Mouse (Mus musculus): ENCODE results near the gene Ggn. TPM values are rescaled to one million over a fixed set of nuclear protein-coding genes. Genes with fewer than 3 reads are reported as not detected.

The Ggn gene
- total and polyA plus RNA-seq, 3 experiments = 0.13 to 1.0 (median 0.30) TPM

GRCm38 (mm10) chr7:29154018-29154720 lies 15.8 kb upstream of the Ggn start:
- Histone ChIP-seq H3K4me3 (replicated peaks in 1 of 3; ENCODE audit: low read depth in 2 of 3, low read length in 2 of 3, poor library complexity in 1 of 3) (no peak overlapping the region), H3K4me2 (ENCODE audit: insufficient read depth, low read depth, poor library complexity, severe bottlenecking) (no peak overlapping the region), H3K36me3 (replicated peaks in 1 of 2; ENCODE audit: control insufficient read depth in 1 of 2, insufficient read depth in 1 of 2, low read length in 1 of 2) (peaks cover 4 to 27% of the 10 kb centered on the region in 2 experiments), H3K27me3 (replicated peaks) (no peaks in the 10 kb centered on the region), H3K4me1 (ENCODE audit: control insufficient read depth in 1 of 2, insufficient read depth in 2 of 2) (peaks cover 5 to 18% of the 10 kb centered on the region in 2 experiments; a peak in 2 of 4 replicates), H3K9me3 (replicated peaks; ENCODE audit: low read length) (peaks cover 6% of the 10 kb centered on the region), H3K79me2 (replicated peaks; ENCODE audit: control insufficient read depth, extremely low read depth, insufficient read depth, poor library complexity, severe bottlenecking) (no peaks in the 10 kb centered on the region), H3K9ac (ENCODE audit: insufficient read depth, low read depth) (no peak overlapping the region), H3K27ac (ENCODE audit: insufficient read depth, low read depth) (no peak overlapping the region)
- DNase-seq (ENCODE audit: extremely low read depth) = no peak
- in situ Hi-C loops (cut with MboI; ENCODE audit: low pct_ligation_motif_present, low pct_unique_long_range_greater_than_20kb, low sequenced_read_pairs) = no loop called here
- TF ChIP-seq EP300 (IDR thresholded peaks at IDR 0.05; ENCODE audit: low read length) (no peak), BHLHE40 (IDR thresholded peaks at IDR 0.05; ENCODE audit: low read depth, low read length) (no peak), IRF4 (IDR thresholded peaks at IDR 0.05; ENCODE audit: low read depth, low read length) (no peak), RAD21 (IDR thresholded peaks at IDR 0.05; ENCODE audit: low read depth, low read length) (peak; percentile 11), RCOR1 (conservative IDR thresholded peaks at IDR 0.05; ENCODE audit: low read depth, low read length) (no peak), SIN3A (IDR thresholded peaks at IDR 0.05; ENCODE audit: low read length) (no peak), CTCF (conservative IDR thresholded peaks at IDR 0.05 in 1 of 2, IDR thresholded peaks at IDR 0.05 in 1 of 2; ENCODE audit: low read depth in 2 of 2, low read length in 2 of 2) (peak; percentile 9 to 27; a peak in 2 of 4 replicates), NRF1 (IDR thresholded peaks at IDR 0.05; ENCODE audit: low read depth, low read length) (no peak), ZNF384 (IDR thresholded peaks at IDR 0.05; ENCODE audit: low read depth, low read length) (no peak), POLR2A (IDR thresholded peaks at IDR 0.05; ENCODE audit: low read depth, low read length) (no peak)
- dilution Hi-C loops (cut with MboI; ENCODE audit: extremely low pct_ligation_motif_present, extremely low pct_unique_long_range_greater_than_20kb, low sequenced_read_pairs) = no loop called here

DNA sequence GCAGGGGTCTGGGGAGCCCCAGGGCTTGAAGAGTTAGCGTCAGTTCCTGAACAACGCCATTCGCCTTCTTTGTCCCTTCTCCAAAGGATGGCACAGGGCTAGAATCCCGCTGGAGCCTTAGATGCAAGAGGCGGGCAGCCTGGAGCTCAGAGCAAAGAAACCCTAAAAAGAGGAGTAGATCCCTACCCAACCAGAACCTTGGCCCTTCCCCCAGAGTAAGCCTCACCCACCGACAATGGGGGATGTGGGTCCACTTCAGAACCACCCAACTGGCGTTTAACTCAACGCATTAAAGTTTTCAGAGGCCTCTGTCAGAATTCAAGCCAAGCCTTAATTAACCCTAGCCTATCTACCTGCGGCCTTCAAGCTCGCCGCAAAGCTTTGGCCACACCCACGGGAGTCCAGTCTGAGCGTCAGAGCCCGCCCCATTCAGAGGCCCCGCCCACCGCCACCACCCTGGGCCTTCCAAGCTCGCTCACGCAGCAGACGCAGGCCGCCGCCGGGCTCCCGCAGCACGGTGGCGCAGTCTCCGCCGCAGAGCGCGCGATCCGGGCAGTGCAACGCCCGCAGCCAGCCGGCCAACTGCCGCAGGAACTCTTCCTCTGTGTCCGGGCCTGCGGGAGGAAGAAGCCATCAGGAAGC lies 14.7 kb upstream of the Ggn start:
- H3K36me3 ChIP-seq (replicated peaks in 1 of 2; ENCODE audit: control insufficient read depth in 1 of 2, insufficient read depth in 1 of 2, low read length in 1 of 2) = peaks cover 4 to 27% of the 10 kb centered on the region in 2 experiments
- H3K9ac ChIP-seq (ENCODE audit: insufficient read depth, low read depth) = peak overlapping the region; percentile 61
- peak; percentile 88 for DNase-seq (ENCODE audit: extremely low read depth)
- dilution Hi-C loops (cut with MboI; ENCODE audit: extremely low pct_ligation_motif_present, extremely low pct_unique_long_range_greater_than_20kb, low sequenced_read_pairs) = no loop called here
- in situ Hi-C loops (cut with MboI; ENCODE audit: low pct_ligation_motif_present, low pct_unique_long_range_greater_than_20kb, low sequenced_read_pairs) = no loop called here
- H3K4me2 ChIP-seq (ENCODE audit: insufficient read depth, low read depth, poor library complexity, severe bottlenecking) = peak overlapping the region; percentile 76; the same call in 1 of the 2 replicates
- H3K79me2 ChIP-seq (replicated peaks; ENCODE audit: control insufficient read depth, extremely low read depth, insufficient read depth, poor library complexity, severe bottlenecking) = no peaks in the 10 kb centered on the region
- H3K4me3 ChIP-seq (replicated peaks in 1 of 3; ENCODE audit: low read depth in 2 of 3, low read length in 2 of 3, poor library complexity in 1 of 3) = peak overlapping the region; percentile 75 to 88 (median 85)
- no peaks in the 10 kb centered on the region for H3K27me3 ChIP-seq (replicated peaks)
- peaks cover 6% of the 10 kb centered on the region for H3K9me3 ChIP-seq (replicated peaks; ENCODE audit: low read length)
- peaks cover 5 to 12% of the 10 kb centered on the region in 2 experiments; a peak in 2 of 4 replicates for H3K4me1 ChIP-seq (ENCODE audit: control insufficient read depth in 1 of 2, insufficient read depth in 2 of 2)
- peak overlapping the region; percentile 32 for H3K27ac ChIP-seq (ENCODE audit: insufficient read depth, low read depth)
- TF ChIP-seq POLR2AphosphoS2 (IDR thresholded peaks at IDR 0.05; ENCODE audit: low read depth, low read length) (no peak), JUND (conservative IDR thresholded peaks at IDR 0.05; ENCODE audit: low read depth, low read length) (no peak), CHD1 (IDR thresholded peaks at IDR 0.05; ENCODE audit: low read depth, low read length) (no peak), SMC3 (IDR thresholded peaks at IDR 0.05; ENCODE audit: low read depth, low read length) (no peak), ZC3H11A (IDR thresholded peaks at IDR 0.05; ENCODE audit: low read depth, low read length) (no peak), SIN3A (IDR thresholded peaks at IDR 0.05; ENCODE audit: low read length) (no peak), ZMIZ1 (IDR thresholded peaks at IDR 0.05; ENCODE audit: low read depth, low read length) (0 out of 2 replicates have a peak, but pooled peaks have one; percentile 26), UBTF (IDR thresholded peaks at IDR 0.05; ENCODE audit: low read depth, low read length) (no peak; the same call in 1 of the 2 replicates), ZNF384 (IDR thresholded peaks at IDR 0.05; ENCODE audit: low read depth, low read length) (no peak), USF2 (conservative IDR thresholded peaks at IDR 0.05; ENCODE audit: low read depth, low read length) (no peak), CTCF (conservative IDR thresholded peaks at IDR 0.05 in 1 of 2, IDR thresholded peaks at IDR 0.05 in 1 of 2; ENCODE audit: low read depth in 2 of 2, low read length in 2 of 2) (no peak), ELF1 (IDR thresholded peaks at IDR 0.05; ENCODE audit: low read depth, low read length) (no peak), CHD2 (IDR thresholded peaks at IDR 0.05; ENCODE audit: low read length) (no peak), RAD21 (IDR thresholded peaks at IDR 0.05; ENCODE audit: low read depth, low read length) (no peak), NELFE (IDR thresholded peaks at IDR 0.05; ENCODE audit: low read depth, low read length) (peak; percentile 16; the same call in 1 of the 2 replicates), POLR2A (IDR thresholded peaks at IDR 0.05; ENCODE audit: low read depth, low read length) (peak; percentile 76), TCF12 (IDR thresholded peaks at IDR 0.05; ENCODE audit: low read depth, low read length) (0 out of 2 replicates have a peak, but pooled peaks have one; percentile 8), USF1 (IDR thresholded peaks at IDR 0.05; ENCODE audit: low read depth, low read length) (no peak), GABPA (IDR thresholded peaks at IDR 0.05; ENCODE audit: insufficient replicate concordance, low read depth, low read length) (no peak), HCFC1 (IDR thresholded peaks at IDR 0.05; ENCODE audit: low read depth, low read length) (no peak), TBP (conservative IDR thresholded peaks at IDR 0.05; ENCODE audit: low read depth, low read length) (no peak), ZKSCAN1 (IDR thresholded peaks at IDR 0.05; ENCODE audit: borderline replicate concordance, low read depth, low read length) (no peak), MAFK (IDR thresholded peaks at IDR 0.05; ENCODE audit: insufficient replicate concordance, low read length) (no peak), MEF2A (IDR thresholded peaks at IDR 0.05; ENCODE audit: borderline replicate concordance, low read depth, low read length) (no peak), IRF4 (IDR thresholded peaks at IDR 0.05; ENCODE audit: low read depth, low read length) (0 out of 2 replicates have a peak, but pooled peaks have one; percentile 1)
